Mouse (Mus musculus): ENCODE results near the gene Atxn1.

Atxn1 gene

GRCm38 (mm10) chr13:45527232-45527964 lies 437.4 kb downstream of the Atxn1 start:
- no peak for DNase-seq (ENCODE audit: low read depth, low spot score)

- DNase-seq (ENCODE audit: low read depth, low spot score): no peak
These were observed 438.6 kb downstream of the Atxn1 start for GRCm38 (mm10) chr13:45526230-45526629.

- no peak for DNase-seq (ENCODE audit: low read depth, low spot score)
These were observed 439.9 kb downstream of the Atxn1 start for GRCm38 (mm10) chr13:45524791-45525435.

- DNase-seq (ENCODE audit: low read depth, low spot score): no peak
These were observed 440.5 kb downstream of the Atxn1 start for GRCm38 (mm10) chr13:45524305-45524704.

GRCm38 (mm10) chr13:45516501-45517393 lies 448.1 kb downstream of the Atxn1 start:
- peak; percentile 48 for DNase-seq (ENCODE audit: low read depth, low spot score)

- DNase-seq (ENCODE audit: low read depth, low spot score): no peak
These were observed 449.9 kb downstream of the Atxn1 start for GRCm38 (mm10) chr13:45514832-45515422.

GRCm38 (mm10) chr13:45514115-45514514 lies 450.7 kb downstream of the Atxn1 start:
- no peak for DNase-seq (ENCODE audit: low read depth, low spot score)

GRCm38 (mm10) chr13:45513009-45513984 lies 451.5 kb downstream of the Atxn1 start:
- DNase-seq (ENCODE audit: low read depth, low spot score): no peak

- no peak for DNase-seq (ENCODE audit: low read depth, low spot score)
These were observed 452.3 kb downstream of the Atxn1 start for GRCm38 (mm10) chr13:45512531-45512930.

GRCm38 (mm10) chr13:45511706-45512435 lies 452.9 kb downstream of the Atxn1 start:
- no peak for DNase-seq (ENCODE audit: low read depth, low spot score)

- no peak for DNase-seq (ENCODE audit: low read depth, low spot score)
These were observed 455.4 kb downstream of the Atxn1 start for GRCm38 (mm10) chr13:45509366-45509765.

GRCm38 (mm10) chr13:45508495-45508894 lies 456.3 kb downstream of the Atxn1 start:
- peak; percentile 54 for DNase-seq (ENCODE audit: low read depth, low spot score)

- peak; percentile 76 for DNase-seq (ENCODE audit: low read depth, low spot score)
These were observed 457.3 kb downstream of the Atxn1 start, which contains the start of gene Gmpr for GRCm38 (mm10) chr13:45507274-45508229. Gene Gmpr, plus strand, starts transcription at chr13:45507444.

- DNase-seq (ENCODE audit: low read depth, low spot score): no peak
These were observed 459.3 kb downstream of the Atxn1 start for GRCm38 (mm10) chr13:45505546-45505945.

GRCm38 (mm10) chr13:45502791-45503190 lies 462.0 kb downstream of the Atxn1 start:
- DNase-seq (ENCODE audit: low read depth, low spot score): no peak

- DNase-seq (ENCODE audit: low read depth, low spot score): no peak
These were observed 464.9 kb downstream of the Atxn1 start for GRCm38 (mm10) chr13:45499906-45500305.
